Mouse (Mus musculus): ENCODE data around the gene Ubr2. TPM values are rescaled to one million over a fixed set of nuclear protein-coding genes. Genes with fewer than 3 reads are reported as not detected.

Gene Ubr2
- polyA plus RNA-seq, 1 experiment: 18.1 TPM

DNA sequence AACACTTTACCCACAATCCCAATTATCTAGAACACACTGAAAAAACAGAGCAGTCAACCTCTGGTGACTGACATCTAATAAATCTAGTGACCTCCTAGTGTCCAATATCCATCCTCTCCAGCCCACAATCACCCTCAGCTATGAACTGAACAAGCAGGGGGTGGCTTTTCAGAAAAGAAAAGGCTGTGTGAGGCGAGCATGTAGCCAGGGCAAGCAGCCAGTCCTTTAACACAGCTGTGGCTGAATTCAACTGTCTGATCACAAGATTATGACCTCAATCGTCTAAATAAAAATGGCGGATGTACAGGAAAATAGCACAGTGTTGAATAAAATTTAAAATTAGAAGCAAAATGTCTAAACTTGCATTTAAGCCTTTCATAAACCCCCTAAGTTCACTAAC lies 22.7 kb downstream of the Ubr2 start:
- Histone ChIP-seq H3ac (ENCODE audit: control insufficient read depth, insufficient read length, low read depth) (no peak overlapping the region), H3K36me3 (ENCODE audit: control insufficient read depth, insufficient read depth) (peaks cover 98% of the 10 kb centered on the region), H3K79me3 (ENCODE audit: low read depth) (peaks cover 3% of the 10 kb centered on the region), H3K4me3 (ENCODE audit: insufficient read depth, poor library complexity, severe bottlenecking) (no peak overlapping the region), H3K27me3 (ENCODE audit: control insufficient read depth, insufficient read depth, insufficient read length) (no peaks in the 10 kb centered on the region), H3K79me2 (ENCODE audit: control insufficient read depth, insufficient read depth) (peaks cover 20% of the 10 kb centered on the region)
- TF ChIP-seq CEBPB (IDR thresholded peaks at IDR 0.05; ENCODE audit: low read depth): no peak
- TF ChIP-seq FOSL1 (IDR thresholded peaks at IDR 0.05; ENCODE audit: insufficient read depth, low read length, poor library complexity, severe bottlenecking): no peak
- no peak for TF ChIP-seq MYOG (IDR thresholded peaks at IDR 0.05; ENCODE audit: control insufficient read depth, extremely low read depth, insufficient read length)
- no peak for TF ChIP-seq MAX (IDR thresholded peaks at IDR 0.05)
- TF ChIP-seq MYOD1 (IDR thresholded peaks at IDR 0.05; ENCODE audit: control insufficient read depth, insufficient read length, low read depth): no peak
- TF ChIP-seq USF1 (IDR thresholded peaks at IDR 0.05; ENCODE audit: low read depth): no peak
- TF ChIP-seq CTCF (IDR thresholded peaks at IDR 0.05; ENCODE audit: control insufficient read depth, insufficient read depth, insufficient read length): no peak

DNA sequence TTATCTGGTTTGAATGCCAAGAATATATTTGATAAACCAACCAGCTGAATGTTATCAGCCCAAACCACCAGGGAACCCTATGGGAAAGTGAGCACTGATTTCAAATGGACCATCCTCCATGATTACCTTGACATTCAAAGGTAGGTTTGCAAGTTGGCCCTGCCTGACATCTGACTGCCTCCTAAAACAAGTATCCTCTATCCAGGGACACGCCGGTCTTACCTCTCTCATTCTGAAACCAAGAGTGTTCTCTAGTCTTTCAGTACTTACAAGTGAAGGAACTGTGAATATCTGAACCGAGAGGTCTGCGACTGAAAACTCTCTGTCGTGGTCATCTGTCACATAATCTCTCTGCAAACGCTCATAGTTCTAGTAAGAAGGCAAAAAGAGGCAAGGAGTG lies 30.3 kb downstream of the Ubr2 start:
- no peaks in the 10 kb centered on the region for H3K79me3 ChIP-seq (ENCODE audit: low read depth)
- no peak for TF ChIP-seq CTCF (IDR thresholded peaks at IDR 0.05; ENCODE audit: control insufficient read depth, insufficient read depth, insufficient read length)
- no peak for TF ChIP-seq MAX (IDR thresholded peaks at IDR 0.05)
- TF ChIP-seq USF1 (IDR thresholded peaks at IDR 0.05; ENCODE audit: low read depth): no peak
- no peak for TF ChIP-seq MYOD1 (IDR thresholded peaks at IDR 0.05; ENCODE audit: control insufficient read depth, insufficient read length, low read depth)
- TF ChIP-seq MYOG (IDR thresholded peaks at IDR 0.05; ENCODE audit: control insufficient read depth, extremely low read depth, insufficient read length): no peak
- TF ChIP-seq CEBPB (IDR thresholded peaks at IDR 0.05; ENCODE audit: low read depth): no peak
- TF ChIP-seq FOSL1 (IDR thresholded peaks at IDR 0.05; ENCODE audit: insufficient read depth, low read length, poor library complexity, severe bottlenecking): no peak
- peaks cover 86% of the 10 kb centered on the region for H3K36me3 ChIP-seq (ENCODE audit: control insufficient read depth, insufficient read depth)
- H3K79me2 ChIP-seq (ENCODE audit: control insufficient read depth, insufficient read depth): no peaks in the 10 kb centered on the region
- no peak overlapping the region for H3ac ChIP-seq (ENCODE audit: control insufficient read depth, insufficient read length, low read depth)
- H3K27me3 ChIP-seq (ENCODE audit: control insufficient read depth, insufficient read depth, insufficient read length): no peaks in the 10 kb centered on the region
- H3K4me3 ChIP-seq (ENCODE audit: insufficient read depth, poor library complexity, severe bottlenecking): no peak overlapping the region

DNA sequence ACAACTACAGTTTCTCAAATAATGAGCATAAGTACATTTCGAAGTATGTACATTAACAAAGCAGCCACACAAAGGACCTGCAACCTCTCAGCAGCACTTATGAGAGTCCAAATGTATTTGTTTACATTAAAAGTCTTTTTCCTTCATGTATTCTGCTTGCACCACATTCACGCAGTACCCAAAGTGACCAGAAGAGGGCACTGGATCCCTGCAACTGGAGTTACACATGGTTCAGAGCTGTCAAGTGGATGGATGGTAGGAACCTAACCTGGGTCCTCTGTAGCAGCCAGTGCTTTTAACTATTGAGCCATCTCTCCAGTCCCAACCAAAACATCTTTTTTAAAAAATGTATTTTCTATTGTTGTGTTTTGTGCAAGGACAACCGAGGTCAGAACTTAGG lies 35.2 kb downstream of the Ubr2 start:
- no peak overlapping the region for H3ac ChIP-seq (ENCODE audit: control insufficient read depth, insufficient read length, low read depth)
- H3K27me3 ChIP-seq (ENCODE audit: control insufficient read depth, insufficient read depth, insufficient read length): no peaks in the 10 kb centered on the region
- H3K4me3 ChIP-seq (ENCODE audit: insufficient read depth, poor library complexity, severe bottlenecking): no peak overlapping the region
- no peaks in the 10 kb centered on the region for H3K79me2 ChIP-seq (ENCODE audit: control insufficient read depth, insufficient read depth)
- H3K36me3 ChIP-seq (ENCODE audit: control insufficient read depth, insufficient read depth): peaks cover 86% of the 10 kb centered on the region
- no peak for TF ChIP-seq CEBPB (IDR thresholded peaks at IDR 0.05; ENCODE audit: low read depth)
- H3K79me3 ChIP-seq (ENCODE audit: low read depth): no peaks in the 10 kb centered on the region

DNA sequence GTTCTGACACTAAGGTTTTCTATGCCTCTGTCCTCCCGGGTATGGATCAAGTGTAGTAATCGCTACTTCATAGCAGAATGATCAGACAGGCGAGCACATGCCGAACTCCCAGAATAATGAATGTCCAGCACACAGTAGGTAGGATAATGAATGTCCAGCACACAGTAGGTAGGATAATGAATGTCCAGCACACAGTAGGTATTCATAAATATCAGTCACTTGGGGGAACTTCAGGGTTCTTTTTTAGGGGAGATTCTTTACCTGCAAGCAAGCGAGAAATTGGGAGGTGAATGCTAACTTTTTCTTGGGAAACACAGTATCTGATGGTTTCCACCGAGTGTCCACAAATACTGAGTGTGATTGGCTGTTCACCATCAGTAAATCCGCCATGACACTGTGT lies 37.8 kb downstream of the Ubr2 start:
- TF ChIP-seq CEBPB (IDR thresholded peaks at IDR 0.05; ENCODE audit: low read depth): no peak
- TF ChIP-seq MYOG (IDR thresholded peaks at IDR 0.05; ENCODE audit: control insufficient read depth, extremely low read depth, insufficient read length): no peak
- no peak for TF ChIP-seq MYOD1 (IDR thresholded peaks at IDR 0.05; ENCODE audit: control insufficient read depth, insufficient read length, low read depth)
- no peak for TF ChIP-seq MAX (IDR thresholded peaks at IDR 0.05)
- no peak for TF ChIP-seq FOSL1 (IDR thresholded peaks at IDR 0.05; ENCODE audit: insufficient read depth, low read length, poor library complexity, severe bottlenecking)
- no peaks in the 10 kb centered on the region for H3K27me3 ChIP-seq (ENCODE audit: control insufficient read depth, insufficient read depth, insufficient read length)
- no peak overlapping the region for H3K4me3 ChIP-seq (ENCODE audit: insufficient read depth, poor library complexity, severe bottlenecking)
- no peak overlapping the region for H3ac ChIP-seq (ENCODE audit: control insufficient read depth, insufficient read length, low read depth)
- no peaks in the 10 kb centered on the region for H3K79me3 ChIP-seq (ENCODE audit: low read depth)
- H3K79me2 ChIP-seq (ENCODE audit: control insufficient read depth, insufficient read depth): no peaks in the 10 kb centered on the region
- H3K36me3 ChIP-seq (ENCODE audit: control insufficient read depth, insufficient read depth): peaks cover 97% of the 10 kb centered on the region

DNA sequence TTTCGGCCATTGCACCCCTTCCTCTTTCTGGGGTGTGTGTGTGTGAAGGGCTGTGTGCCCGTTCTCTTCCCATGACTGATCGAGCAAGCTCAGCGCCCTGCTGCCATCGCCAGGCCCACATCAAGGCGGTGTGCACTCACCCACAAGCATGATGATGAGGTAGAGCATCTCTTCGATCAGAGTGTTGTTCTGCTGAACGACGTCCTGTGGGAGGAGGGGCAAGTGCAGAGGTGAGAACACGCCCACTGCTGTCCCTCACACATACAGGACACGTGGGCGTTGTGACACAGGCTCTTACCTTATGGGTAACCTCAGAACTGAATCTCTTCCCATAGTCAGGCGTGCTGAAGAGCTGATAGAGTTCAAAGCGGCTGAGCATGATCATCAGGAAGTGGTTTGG lies 43.5 kb downstream of the Ubr2 start:
- Histone ChIP-seq H3K4me3 (ENCODE audit: insufficient read depth, poor library complexity, severe bottlenecking) (no peak overlapping the region), H3K36me3 (ENCODE audit: control insufficient read depth, insufficient read depth) (peaks cover 98% of the 10 kb centered on the region), H3K79me2 (ENCODE audit: control insufficient read depth, insufficient read depth) (no peaks in the 10 kb centered on the region), H3K79me3 (ENCODE audit: low read depth) (no peaks in the 10 kb centered on the region), H3ac (ENCODE audit: control insufficient read depth, insufficient read length, low read depth) (no peak overlapping the region), H3K27me3 (ENCODE audit: control insufficient read depth, insufficient read depth, insufficient read length) (no peaks in the 10 kb centered on the region)
- TF ChIP-seq MYOG (IDR thresholded peaks at IDR 0.05; ENCODE audit: control insufficient read depth, extremely low read depth, insufficient read length) (no peak), MAX (IDR thresholded peaks at IDR 0.05) (no peak), FOSL1 (IDR thresholded peaks at IDR 0.05; ENCODE audit: insufficient read depth, low read length, poor library complexity, severe bottlenecking) (no peak), USF1 (IDR thresholded peaks at IDR 0.05; ENCODE audit: low read depth) (no peak), CTCF (IDR thresholded peaks at IDR 0.05; ENCODE audit: control insufficient read depth, insufficient read depth, insufficient read length) (no peak), MYOD1 (IDR thresholded peaks at IDR 0.05; ENCODE audit: control insufficient read depth, insufficient read length, low read depth) (no peak), CEBPB (IDR thresholded peaks at IDR 0.05; ENCODE audit: low read depth) (no peak)

DNA sequence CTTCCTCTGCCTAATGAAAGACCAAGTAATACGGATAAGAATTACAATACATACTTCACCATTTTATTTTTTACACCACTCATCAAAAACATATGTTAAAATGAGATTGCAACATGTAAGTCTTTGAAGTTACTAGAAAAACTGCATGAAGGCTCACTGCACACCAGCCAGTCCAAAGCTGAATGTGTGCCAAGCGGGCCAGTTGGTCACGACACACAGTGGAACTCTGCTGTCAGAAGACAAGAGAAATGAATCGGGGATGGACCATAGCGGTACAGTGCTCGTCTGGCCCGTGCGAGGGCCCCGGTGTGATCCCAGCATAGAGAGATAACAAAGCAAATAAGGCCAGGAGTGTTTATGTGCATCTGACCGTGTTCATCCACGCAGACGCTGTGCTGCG lies 47.2 kb downstream of the Ubr2 start:
- Histone ChIP-seq H3K36me3 (ENCODE audit: control insufficient read depth, insufficient read depth) (peaks cover 98% of the 10 kb centered on the region), H3ac (ENCODE audit: control insufficient read depth, insufficient read length, low read depth) (no peak overlapping the region), H3K79me3 (ENCODE audit: low read depth) (no peaks in the 10 kb centered on the region), H3K4me3 (ENCODE audit: insufficient read depth, poor library complexity, severe bottlenecking) (no peak overlapping the region), H3K79me2 (ENCODE audit: control insufficient read depth, insufficient read depth) (no peaks in the 10 kb centered on the region), H3K27me3 (ENCODE audit: control insufficient read depth, insufficient read depth, insufficient read length) (no peaks in the 10 kb centered on the region)
- TF ChIP-seq MAX (IDR thresholded peaks at IDR 0.05): no peak
- no peak for TF ChIP-seq CEBPB (IDR thresholded peaks at IDR 0.05; ENCODE audit: low read depth)
- no peak for TF ChIP-seq USF1 (IDR thresholded peaks at IDR 0.05; ENCODE audit: low read depth)
- TF ChIP-seq MYOD1 (IDR thresholded peaks at IDR 0.05; ENCODE audit: control insufficient read depth, insufficient read length, low read depth): no peak
- no peak for TF ChIP-seq MYOG (IDR thresholded peaks at IDR 0.05; ENCODE audit: control insufficient read depth, extremely low read depth, insufficient read length)
- no peak for TF ChIP-seq FOSL1 (IDR thresholded peaks at IDR 0.05; ENCODE audit: insufficient read depth, low read length, poor library complexity, severe bottlenecking)
- TF ChIP-seq CTCF (IDR thresholded peaks at IDR 0.05; ENCODE audit: control insufficient read depth, insufficient read depth, insufficient read length): no peak
